Mouse (Mus musculus): Measurements from ENCODE around the gene Ptprq. TPM values are rescaled to one million over a fixed set of nuclear protein-coding genes. Genes with fewer than 3 reads are reported as not detected.

Gene Ptprq
- total and polyA plus RNA-seq, 2 experiments from 2014 or later, result 0.11 TPM; not detected in 1

DNA sequence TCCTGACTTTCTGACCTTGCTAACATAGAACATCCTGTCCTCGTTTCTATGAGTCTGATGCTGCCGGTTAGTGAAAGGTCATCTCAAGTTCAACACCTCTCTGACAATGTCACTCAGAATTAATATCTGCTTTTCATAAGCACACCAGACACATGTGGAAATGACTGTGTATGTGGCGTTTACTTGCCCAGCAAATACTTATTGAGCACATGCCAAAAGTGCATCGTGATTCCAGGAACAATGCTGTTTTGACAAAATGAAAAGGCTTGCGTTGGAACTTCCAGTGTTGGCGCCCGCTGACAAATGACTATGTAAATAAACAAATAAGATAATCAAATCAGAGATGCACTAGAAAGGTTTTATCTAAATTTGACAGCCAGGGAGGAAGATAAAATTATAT is 5.8 kb upstream of the Ptprq start:
- Histone ChIP-seq H3K9ac (replicated peaks; ENCODE audit: low read depth, low read length) (no peak overlapping the region), H3K4me1 (ENCODE audit: control insufficient read depth, insufficient read depth) (no peaks in the 10 kb centered on the region), H3K27ac (ENCODE audit: low read depth) (no peak overlapping the region), H3K9me3 (replicated peaks; ENCODE audit: control insufficient read depth, low read length) (no peaks in the 10 kb centered on the region), H3K27me3 (ENCODE audit: control insufficient read depth, insufficient read depth, low read length) (no peaks in the 10 kb centered on the region), H3K36me3 (replicated peaks; ENCODE audit: control insufficient read depth, insufficient read depth, low read length) (no peaks in the 10 kb centered on the region), H3K4me2 (ENCODE audit: low read depth, low read length) (no peak overlapping the region), H3K4me3 (ENCODE audit: low read depth, low read length) (no peak overlapping the region)
- WGBS, result 26% methylated on average over 7 of the region's 7 CpGs
- DNase-seq (ENCODE audit: low spot score), result peak; percentile 20
- no peak; the same call in 1 of the 2 replicates for ATAC-seq (ENCODE audit: insufficient read depth, low read depth)
- TF ChIP-seq CTCF (IDR thresholded peaks at IDR 0.05; ENCODE audit: low read depth) (no peak), EP300 (IDR thresholded peaks at IDR 0.05; ENCODE audit: low read depth) (no peak)

DNA sequence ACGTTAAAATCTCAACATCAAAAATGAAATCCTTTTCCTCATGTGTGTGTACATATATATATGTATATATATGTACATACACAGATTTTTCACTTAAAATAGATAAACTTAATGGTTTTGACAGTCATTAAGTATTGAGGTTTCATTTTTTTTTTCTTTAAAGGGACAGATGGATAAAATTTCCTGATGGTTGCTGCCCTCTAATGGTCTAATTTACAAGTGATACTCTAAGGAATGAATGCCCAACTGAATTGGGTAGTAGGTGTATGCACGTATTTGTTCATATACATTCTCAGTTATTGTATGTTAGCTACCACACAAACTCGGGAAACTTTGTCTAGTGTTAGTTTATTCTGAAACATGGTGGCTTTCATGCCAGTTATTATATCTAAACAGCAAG is 15.4 kb downstream of the Ptprq start:
- WGBS, result 42% methylated on average over 3 of the region's 3 CpGs
- H3K4me3 ChIP-seq (ENCODE audit: low read depth, low read length), result no peak overlapping the region
- H3K4me2 ChIP-seq (ENCODE audit: low read depth, low read length), result no peak overlapping the region
- no peak overlapping the region for H3K9ac ChIP-seq (replicated peaks; ENCODE audit: low read depth, low read length)
- ATAC-seq (ENCODE audit: insufficient read depth, low read depth) (no peak), DNase-seq (ENCODE audit: low spot score) (peak; percentile 51)
- no peaks in the 10 kb centered on the region for H3K36me3 ChIP-seq (replicated peaks; ENCODE audit: control insufficient read depth, insufficient read depth, low read length)
- H3K27me3 ChIP-seq (ENCODE audit: control insufficient read depth, insufficient read depth, low read length), result no peaks in the 10 kb centered on the region
- TF ChIP-seq CTCF (IDR thresholded peaks at IDR 0.05; ENCODE audit: low read depth) (peak; percentile 49), EP300 (IDR thresholded peaks at IDR 0.05; ENCODE audit: low read depth) (no peak)
- H3K4me1 ChIP-seq (ENCODE audit: control insufficient read depth, insufficient read depth), result no peaks in the 10 kb centered on the region
- no peak overlapping the region for H3K27ac ChIP-seq (ENCODE audit: low read depth)
- no peaks in the 10 kb centered on the region for H3K9me3 ChIP-seq (replicated peaks; ENCODE audit: control insufficient read depth, low read length)

DNA sequence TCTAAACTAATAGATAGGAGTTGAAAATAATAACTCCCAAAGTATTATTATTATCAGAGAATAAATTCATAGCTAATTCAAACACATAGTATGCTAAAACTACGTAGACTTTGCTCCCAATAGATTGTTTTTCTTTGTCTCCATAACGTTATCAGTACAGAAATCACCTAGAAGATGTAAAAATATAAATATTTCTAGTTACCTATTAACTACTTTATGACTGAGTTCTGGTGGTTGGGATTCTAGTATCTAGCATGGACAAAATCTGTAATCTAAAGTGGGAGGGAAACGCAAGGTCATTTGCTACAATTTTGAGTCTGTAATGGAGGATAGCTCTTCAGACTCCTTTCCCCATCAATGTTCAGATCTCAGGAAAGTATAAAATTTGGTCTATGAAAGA is 18.9 kb downstream of the Ptprq start:
- H3K9me3 ChIP-seq (replicated peaks; ENCODE audit: control insufficient read depth, low read length), result no peaks in the 10 kb centered on the region
- H3K4me1 ChIP-seq (ENCODE audit: control insufficient read depth, insufficient read depth), result no peaks in the 10 kb centered on the region
- no peak overlapping the region for H3K9ac ChIP-seq (replicated peaks; ENCODE audit: low read depth, low read length)
- H3K4me3 ChIP-seq (ENCODE audit: low read depth, low read length), result no peak overlapping the region
- H3K27ac ChIP-seq (ENCODE audit: low read depth), result no peak overlapping the region
- DNase-seq (ENCODE audit: low spot score), result no peak
- TF ChIP-seq CTCF (IDR thresholded peaks at IDR 0.05; ENCODE audit: low read depth) (no peak), EP300 (IDR thresholded peaks at IDR 0.05; ENCODE audit: low read depth) (no peak)
- no peak overlapping the region for H3K4me2 ChIP-seq (ENCODE audit: low read depth, low read length)
- H3K36me3 ChIP-seq (replicated peaks; ENCODE audit: control insufficient read depth, insufficient read depth, low read length), result no peaks in the 10 kb centered on the region
- no peak for ATAC-seq (ENCODE audit: insufficient read depth, low read depth)
- no peaks in the 10 kb centered on the region for H3K27me3 ChIP-seq (ENCODE audit: control insufficient read depth, insufficient read depth, low read length)
- WGBS, result 77% methylated on average over 3 of the region's 3 CpGs

DNA sequence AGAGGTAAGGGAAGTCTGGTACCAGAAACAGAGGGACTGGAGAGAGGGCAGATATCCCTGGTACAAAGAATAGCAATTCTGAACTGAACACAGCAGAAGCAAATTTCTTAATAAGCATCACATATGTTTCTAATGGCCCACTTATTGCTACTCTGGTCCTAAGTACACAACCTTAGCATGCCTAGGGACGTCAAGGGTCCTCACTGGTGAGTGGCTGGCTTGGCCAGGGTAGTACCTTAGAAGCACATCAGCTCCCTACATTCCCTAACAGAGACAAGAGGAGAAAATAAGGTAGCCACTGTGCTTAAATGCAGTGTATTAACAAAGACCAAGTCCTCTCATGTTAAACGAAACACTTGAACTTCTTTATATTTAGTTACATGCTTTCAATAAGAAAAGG is 21.1 kb downstream of the Ptprq start:
- ATAC-seq (ENCODE audit: insufficient read depth, low read depth), result no peak
- 72% methylated on average over 2 of the region's 2 CpGs for WGBS
- no peak overlapping the region for H3K4me3 ChIP-seq (ENCODE audit: low read depth, low read length)

DNA sequence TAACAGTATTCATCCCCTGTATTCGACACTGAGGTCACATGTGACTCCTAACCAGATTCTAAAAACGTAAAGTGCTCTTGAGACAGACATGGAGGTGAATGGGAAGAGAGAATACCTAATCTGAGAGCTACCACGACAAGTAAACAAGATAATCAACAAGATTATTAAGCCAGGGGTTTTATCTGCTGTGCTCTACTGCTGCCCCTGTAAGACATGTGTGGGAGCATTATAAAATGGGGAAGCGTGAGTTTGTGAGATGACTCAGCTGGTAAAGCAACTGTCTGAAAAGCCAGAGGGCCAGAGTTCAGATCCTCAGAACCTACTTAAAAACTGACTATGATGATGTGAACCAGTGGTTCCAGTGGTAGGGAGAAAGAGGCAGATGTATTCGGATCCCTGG is 22.7 kb downstream of the Ptprq start:
- Histone ChIP-seq H3K36me3 (replicated peaks; ENCODE audit: control insufficient read depth, insufficient read depth, low read length) (no peaks in the 10 kb centered on the region), H3K27ac (ENCODE audit: low read depth) (no peak overlapping the region), H3K27me3 (ENCODE audit: control insufficient read depth, insufficient read depth, low read length) (no peaks in the 10 kb centered on the region), H3K4me2 (ENCODE audit: low read depth, low read length) (no peak overlapping the region), H3K4me3 (ENCODE audit: low read depth, low read length) (no peak overlapping the region), H3K4me1 (ENCODE audit: control insufficient read depth, insufficient read depth) (no peaks in the 10 kb centered on the region), H3K9me3 (replicated peaks; ENCODE audit: control insufficient read depth, low read length) (no peaks in the 10 kb centered on the region), H3K9ac (replicated peaks; ENCODE audit: low read depth, low read length) (no peak overlapping the region)
- no peak for TF ChIP-seq CTCF (IDR thresholded peaks at IDR 0.05; ENCODE audit: low read depth)
- TF ChIP-seq EP300 (IDR thresholded peaks at IDR 0.05; ENCODE audit: low read depth), result no peak
- 60% methylated on average over 5 of the region's 5 CpGs for WGBS
- DNase-seq (ENCODE audit: low spot score) (no peak), ATAC-seq (ENCODE audit: insufficient read depth, low read depth) (no peak)

More for the DNA sequence above, 21.1 kb downstream of the Ptprq start:
- H3K4me1 ChIP-seq (ENCODE audit: control insufficient read depth, insufficient read depth), result no peaks in the 10 kb centered on the region
- no peaks in the 10 kb centered on the region for H3K9me3 ChIP-seq (replicated peaks; ENCODE audit: control insufficient read depth, low read length)
- H3K4me2 ChIP-seq (ENCODE audit: low read depth, low read length), result no peak overlapping the region
- H3K27ac ChIP-seq (ENCODE audit: low read depth), result no peak overlapping the region
- no peaks in the 10 kb centered on the region for H3K27me3 ChIP-seq (ENCODE audit: control insufficient read depth, insufficient read depth, low read length)
- no peak overlapping the region for H3K9ac ChIP-seq (replicated peaks; ENCODE audit: low read depth, low read length)
- no peaks in the 10 kb centered on the region for H3K36me3 ChIP-seq (replicated peaks; ENCODE audit: control insufficient read depth, insufficient read depth, low read length)
- TF ChIP-seq EP300 (IDR thresholded peaks at IDR 0.05; ENCODE audit: low read depth), result no peak
- TF ChIP-seq CTCF (IDR thresholded peaks at IDR 0.05; ENCODE audit: low read depth), result no peak
- DNase-seq (ENCODE audit: low spot score), result no peak

DNA sequence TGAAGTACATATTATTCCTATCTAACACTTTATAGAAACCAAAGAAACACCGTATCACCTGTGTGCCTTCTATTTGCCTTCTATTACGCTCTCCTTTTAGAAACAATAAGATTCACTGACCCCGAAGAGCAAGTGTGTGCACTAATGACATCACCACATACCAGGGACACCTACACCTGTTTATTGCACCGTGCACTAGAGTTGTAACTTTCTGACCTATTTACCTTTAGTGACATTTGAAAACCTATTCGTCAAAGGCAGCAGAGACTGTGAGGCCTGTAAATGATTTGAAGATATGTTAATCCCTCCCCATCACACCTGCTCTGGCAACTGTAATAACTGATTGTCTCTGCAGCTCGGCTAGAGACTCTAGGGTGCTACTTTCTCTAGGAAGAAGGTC is 32.5 kb downstream of the Ptprq start:
- no peak for TF ChIP-seq CTCF (IDR thresholded peaks at IDR 0.05; ENCODE audit: low read depth)
- no peak for TF ChIP-seq EP300 (IDR thresholded peaks at IDR 0.05; ENCODE audit: low read depth)
- Histone ChIP-seq H3K4me2 (ENCODE audit: low read depth, low read length) (no peak overlapping the region), H3K4me3 (ENCODE audit: low read depth, low read length) (no peak overlapping the region), H3K27me3 (ENCODE audit: control insufficient read depth, insufficient read depth, low read length) (no peaks in the 10 kb centered on the region), H3K9me3 (replicated peaks; ENCODE audit: control insufficient read depth, low read length) (no peaks in the 10 kb centered on the region), H3K36me3 (replicated peaks; ENCODE audit: control insufficient read depth, insufficient read depth, low read length) (no peaks in the 10 kb centered on the region), H3K27ac (ENCODE audit: low read depth) (no peak overlapping the region), H3K9ac (replicated peaks; ENCODE audit: low read depth, low read length) (no peak overlapping the region), H3K4me1 (ENCODE audit: control insufficient read depth, insufficient read depth) (no peaks in the 10 kb centered on the region)
- ATAC-seq (ENCODE audit: insufficient read depth, low read depth), result no peak
- no peak for DNase-seq (ENCODE audit: low spot score)
- WGBS, result 68% methylated on average over 6 of the region's 6 CpGs
